In the genomic region with DNA sequence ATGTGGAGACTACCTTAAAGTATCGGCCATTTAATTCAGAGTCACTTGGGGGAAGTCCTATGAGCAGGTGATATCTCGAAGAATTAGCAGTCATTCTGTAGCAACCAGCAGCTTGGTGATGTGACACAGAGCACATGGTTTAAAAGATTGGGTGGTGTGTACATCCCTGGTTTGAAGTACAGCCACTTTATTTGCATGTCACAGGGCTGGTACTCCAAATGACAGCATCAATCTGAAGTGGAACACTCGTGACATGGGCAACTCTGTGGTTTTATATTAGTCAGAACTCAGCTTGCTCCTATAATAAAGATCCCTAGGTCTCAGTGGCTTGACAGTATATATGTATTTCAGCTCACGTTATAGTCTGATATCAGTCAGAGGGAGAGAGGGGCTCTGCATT, we compare ENCODE assay signal across 21 mouse cellular contexts.
"Had no signal": no experiment of that assay in that cellular context is flagged by ENCODE, and none has a peak within 500 bp of the region (broad histone marks: within the 10 kb centered on the region; RNA-seq: fewer than 3 reads in every experiment).

No protein-coding gene starts in this region.

- ATAC-seq: liver, postnatal 0 days; lung, postnatal 0 days; midbrain, embryonic 16.5 days had no signal

- H3K36me3 ChIP-seq: limb, embryonic 12.5 days; limb, embryonic 15.5 days; neural tube, embryonic 13.5 days had no signal

- H3K27ac ChIP-seq: limb, embryonic 12.5 days; limb, embryonic 15.5 days; liver, embryonic 14.5 days; macrophage had no signal

- H3K27me3 ChIP-seq: limb, embryonic 12.5 days; limb, embryonic 15.5 days; neural tube, embryonic 13.5 days had no signal

- H3K4me1 ChIP-seq: limb, embryonic 12.5 days had no signal

- H3K4me2 ChIP-seq: limb, embryonic 12.5 days; limb, embryonic 15.5 days; liver, embryonic 11.5 days; lung, embryonic 14.5 days; neural tube, embryonic 13.5 days had no signal

- H3K4me3 ChIP-seq: limb, embryonic 12.5 days; limb, embryonic 15.5 days; myocyte; neural tube, embryonic 13.5 days had no signal

- H3K9me3 ChIP-seq: limb, embryonic 15.5 days; neural tube, embryonic 13.5 days had no signal

- H3K9ac ChIP-seq: limb, embryonic 12.5 days; limb, embryonic 15.5 days; liver, embryonic 14.5 days; liver, postnatal 0 days; lung, embryonic 14.5 days; neural tube, embryonic 13.5 days had no signal

- DNase-seq: kidney, adult 18-20 months; kidney, adult 9 months; kidney, postnatal 14 days; kidney, postnatal 4 days; left cerebral cortex, postnatal 4 days; liver, postnatal 0 days; lung, embryonic 14.5 days; retina, postnatal 1 day; right cerebral cortex, postnatal 25 days; spleen, adult 18-20 months; thymus, adult 18-20 months; thymus, postnatal 36 days had no signal
